Mouse (Mus musculus) liver, embryonic 16.5 days (tissue): ENCODE measurements around the gene Shisa8. TPM values are rescaled to one million over a fixed set of nuclear protein-coding genes. Genes with fewer than 3 reads are reported as not detected.

ENCODE experiments used
- ATAC-seq: fragments of 200-750 bp; cut with Nextera tagmentation; 2 replicates; pipeline ENCODE4 v1.8.0; 2017; ENCODE audit warnings: low read depth, mild to moderate bottlenecking, moderate number of reproducible peaks, moderate library complexity
- H3K27ac ChIP-seq: fragments of 300-500 bp; sonication (generic); 2 replicates; pipeline ENCODE4 v1.5.1; 2014; ENCODE audit warnings: mild to moderate bottlenecking, low read length
- H3K27me3 ChIP-seq: fragments of 300-500 bp; sonication (generic); 2 replicates; pipeline ENCODE4 v1.6.1; 2014; ENCODE audit warnings: low read depth, low read length, mixed read lengths; ENCODE audit not compliant: control insufficient read depth, insufficient read depth
- H3K36me3 ChIP-seq: fragments of 300-500 bp; sonication (generic); 2 replicates; pipeline ENCODE4 v1.6.1; 2014; ENCODE audit warnings: mild to moderate bottlenecking; ENCODE audit not compliant: control insufficient read depth, insufficient read depth
- H3K4me1 ChIP-seq: fragments of 300-500 bp; sonication (generic); 2 replicates; pipeline ENCODE4 v1.6.1; 2014; ENCODE audit warnings: low read depth, low read length, mixed read lengths; ENCODE audit not compliant: control insufficient read depth
- H3K4me2 ChIP-seq: fragments of 300-500 bp; sonication (generic); 2 replicates; pipeline ENCODE4 v1.6.1; 2014; ENCODE audit warnings: low read depth, low read length, mixed read lengths
- H3K4me3 ChIP-seq: fragments of 300-500 bp; sonication (generic); 2 replicates; pipeline ENCODE4 v1.5.1; 2014; ENCODE audit warnings: low read depth, mild to moderate bottlenecking, low read length
- H3K9ac ChIP-seq: fragments of 300-500 bp; sonication (generic); 2 replicates; pipeline ENCODE4 v1.6.1; 2014; ENCODE audit warnings: low read depth, low read length
- H3K9me3 ChIP-seq: fragments of 300-500 bp; sonication (generic); replicated peaks from 2 replicates; pipeline ENCODE4 v1.6.1; 2016; ENCODE audit warnings: low read length; ENCODE audit not compliant: control insufficient read depth
- whole genome bisulfite sequencing: fragments of 180-500 bp; shearing (Covaris S2); extraction: QIAGEN DNeasy Blood & Tissue Kit; methylation state at CpG from one replicate; pipeline ENCODE4 v1.1.7; 2014; ENCODE audit not compliant: insufficient replicate concordance; 5-methylcytosine and 5-hydroxymethylcytosine counted together
- polyA plus RNA-seq: library from polyadenylated mRNA; unstranded; fragments of >200 nt; fragmentation: Nextera tagmentation; extraction: Ambion mirVana; gene quantifications from 2 replicates; pipeline ENCODE4 v1.2.1, GENCODE M21; 2015

Gene Shisa8
- polyA plus RNA-seq, 1 experiment from 2014 or later, result 0.11 TPM

GRCm38 (mm10) chr15:82243742-82244114, 31.1 kb upstream of the Shisa8 start:
- Histone ChIP-seq H3K4me1 (peaks cover 11% of the 10 kb centered on the region), H3K9me3 (no peaks in the 10 kb centered on the region), H3K27ac (peak overlapping the region; percentile 86), H3K36me3 (no peaks in the 10 kb centered on the region), H3K9ac (peak overlapping the region; percentile 84), H3K4me2 (peak overlapping the region; percentile 96), H3K4me3 (peak overlapping the region; percentile 78), H3K27me3 (no peaks in the 10 kb centered on the region)
- WGBS, result 4% methylated on average over 12 of the region's 12 CpGs
- no peak for ATAC-seq

GRCm38 (mm10) chr15:82243311-82243710, 30.7 kb upstream of the Shisa8 start:
- Histone ChIP-seq H3K4me3 (peak overlapping the region; percentile 78), H3K27me3 (no peaks in the 10 kb centered on the region), H3K9ac (peak overlapping the region; percentile 84), H3K36me3 (peaks cover 1% of the 10 kb centered on the region), H3K9me3 (no peaks in the 10 kb centered on the region), H3K4me1 (peaks cover 11% of the 10 kb centered on the region), H3K4me2 (peak overlapping the region; percentile 96), H3K27ac (no peak overlapping the region)
- no peak for ATAC-seq
- 67% methylated on average over 3 of the region's 3 CpGs for WGBS

DNA sequence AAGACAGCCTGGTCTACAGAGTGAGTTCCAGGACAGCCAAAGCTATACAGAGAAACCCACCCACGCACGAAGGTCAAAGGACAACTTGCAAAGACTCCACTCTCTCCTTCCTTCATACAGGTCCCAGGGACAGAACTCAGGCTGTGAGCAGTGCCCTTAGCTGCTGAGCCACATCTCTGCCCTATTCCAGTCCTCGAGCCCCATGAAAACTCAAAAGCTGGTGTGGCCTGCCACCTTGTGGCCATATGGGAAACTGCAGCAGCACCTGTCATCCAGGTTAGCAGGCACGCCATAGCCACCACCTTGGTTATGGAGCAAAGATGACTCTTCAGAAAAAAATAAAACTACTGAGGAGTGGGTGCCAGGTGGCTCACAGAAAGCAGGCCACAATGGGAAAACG, 23.9 kb upstream of the Shisa8 start:
- Histone ChIP-seq H3K27ac (no peak overlapping the region), H3K4me1 (peaks cover 7% of the 10 kb centered on the region), H3K9ac (no peak overlapping the region), H3K4me2 (no peak overlapping the region), H3K9me3 (no peaks in the 10 kb centered on the region), H3K27me3 (no peaks in the 10 kb centered on the region), H3K36me3 (peaks cover 3% of the 10 kb centered on the region), H3K4me3 (no peak overlapping the region)
- 16% methylated on average over 5 of the region's 5 CpGs for WGBS
- peak; percentile 62 for ATAC-seq

DNA sequence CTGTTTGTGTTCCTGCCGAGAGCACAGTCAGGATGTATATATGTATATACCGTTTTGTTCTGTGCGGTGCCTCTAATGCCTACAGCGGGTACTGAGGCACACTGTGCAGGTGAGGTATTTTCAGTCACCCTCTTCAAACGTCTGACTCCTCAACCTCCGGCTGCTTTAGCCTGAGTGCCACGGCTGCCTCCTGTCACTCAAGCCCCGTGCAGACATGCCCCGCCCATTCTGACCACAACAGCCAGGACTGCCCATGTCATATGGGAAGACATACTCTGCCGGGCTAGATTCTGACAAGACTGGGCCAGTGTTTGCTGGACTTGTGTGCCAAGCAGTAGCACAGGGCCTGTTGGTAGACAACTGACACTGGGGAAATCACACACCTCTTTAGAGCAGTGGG, 23.0 kb upstream of the Shisa8 start:
- Histone ChIP-seq H3K27me3 (no peaks in the 10 kb centered on the region), H3K9ac (no peak overlapping the region), H3K36me3 (peaks cover 3% of the 10 kb centered on the region), H3K4me2 (no peak overlapping the region), H3K4me3 (no peak overlapping the region), H3K9me3 (no peaks in the 10 kb centered on the region), H3K27ac (no peak overlapping the region), H3K4me1 (peaks cover 11% of the 10 kb centered on the region)
- ATAC-seq, result no peak
- 33% methylated on average over 10 of the region's 10 CpGs for WGBS

GRCm38 (mm10) chr15:82232651-82233050, 20.0 kb upstream of the Shisa8 start:
- WGBS, result 75% methylated on average over 4 of the region's 4 CpGs
- H3K4me3 ChIP-seq, result no peak overlapping the region
- no peak overlapping the region for H3K27ac ChIP-seq
- peaks cover 32% of the 10 kb centered on the region for H3K4me1 ChIP-seq
- H3K4me2 ChIP-seq, result no peak overlapping the region
- H3K27me3 ChIP-seq, result no peaks in the 10 kb centered on the region
- H3K9ac ChIP-seq, result no peak overlapping the region
- ATAC-seq, result no peak
- no peaks in the 10 kb centered on the region for H3K36me3 ChIP-seq
- H3K9me3 ChIP-seq, result no peaks in the 10 kb centered on the region

- no peak overlapping the region for H3K9ac ChIP-seq
- no peak overlapping the region for H3K4me2 ChIP-seq
- H3K4me1 ChIP-seq, result peaks cover 32% of the 10 kb centered on the region
- H3K36me3 ChIP-seq, result no peaks in the 10 kb centered on the region
- H3K27me3 ChIP-seq, result no peaks in the 10 kb centered on the region
- no peak overlapping the region for H3K4me3 ChIP-seq
- H3K27ac ChIP-seq, result no peak overlapping the region; the same call in 1 of the 2 replicates
- no peak for ATAC-seq
- WGBS, result 70% methylated on average over 11 of the region's 11 CpGs
- H3K9me3 ChIP-seq, result no peaks in the 10 kb centered on the region
Observed at GRCm38 (mm10) chr15:82231591-82232378, 19.2 kb upstream of the Shisa8 start.

- Histone ChIP-seq H3K4me3 (no peak overlapping the region), H3K27ac (no peak overlapping the region; the same call in 1 of the 2 replicates), H3K27me3 (no peaks in the 10 kb centered on the region; the same call in 1 of the 2 replicates), H3K36me3 (no peaks in the 10 kb centered on the region), H3K4me1 (peaks cover 28% of the 10 kb centered on the region), H3K9me3 (no peaks in the 10 kb centered on the region), H3K4me2 (no peak overlapping the region), H3K9ac (no peak overlapping the region)
- no peak for ATAC-seq
- 72% methylated on average over 4 of the region's 4 CpGs for WGBS
Observed at GRCm38 (mm10) chr15:82231100-82231499, 18.5 kb upstream of the Shisa8 start.

GRCm38 (mm10) chr15:82230098-82230611, 17.5 kb upstream of the Shisa8 start:
- no peaks in the 10 kb centered on the region for H3K36me3 ChIP-seq
- WGBS, result 56% methylated on average over 6 of the region's 6 CpGs
- peak; percentile 27 for ATAC-seq
- H3K4me1 ChIP-seq, result peaks cover 26% of the 10 kb centered on the region
- peak overlapping the region; percentile 59 for H3K9ac ChIP-seq
- no peaks in the 10 kb centered on the region for H3K9me3 ChIP-seq
- peak overlapping the region; percentile 27 for H3K4me3 ChIP-seq
- H3K27ac ChIP-seq, result peak overlapping the region; percentile 87
- peaks cover 3% of the 10 kb centered on the region for H3K27me3 ChIP-seq
- peak overlapping the region; percentile 64 for H3K4me2 ChIP-seq

DNA sequence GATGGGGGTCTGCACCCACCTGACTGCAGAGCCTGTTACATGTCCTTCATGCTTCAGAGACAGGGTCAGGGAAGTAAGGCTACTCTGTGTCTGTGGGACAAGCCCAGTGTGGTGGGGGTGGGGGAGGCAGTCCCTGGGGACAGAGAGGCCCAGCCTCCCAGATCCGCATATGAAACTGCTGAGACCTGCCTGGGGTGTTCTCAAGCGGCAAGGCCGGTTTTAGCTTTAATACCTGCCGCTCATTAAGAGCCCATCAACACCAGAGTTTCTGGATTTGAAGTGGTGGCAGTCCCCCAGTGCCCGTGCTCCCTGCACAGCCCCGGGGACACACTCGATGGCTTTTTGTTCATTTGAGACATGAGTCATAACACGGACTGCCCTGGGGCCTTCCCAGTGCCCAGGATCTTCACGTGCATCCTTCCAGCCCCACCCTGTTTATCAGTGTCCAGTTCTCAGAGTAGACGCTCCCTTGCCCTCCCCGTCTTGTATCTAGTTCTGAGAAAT, 17.0 kb upstream of the Shisa8 start:
- Histone ChIP-seq H3K27me3 (peaks cover 8% of the 10 kb centered on the region), H3K4me2 (peak overlapping the region; percentile 64), H3K4me3 (peak overlapping the region; percentile 27), H3K9ac (peak overlapping the region; percentile 59), H3K9me3 (no peaks in the 10 kb centered on the region), H3K27ac (peak overlapping the region; percentile 87), H3K36me3 (no peaks in the 10 kb centered on the region), H3K4me1 (peaks cover 31% of the 10 kb centered on the region)
- WGBS, result 40% methylated on average over 11 of the region's 11 CpGs
- ATAC-seq, result peak; percentile 97
